Mouse (Mus musculus) adrenal gland, adult 2 months (tissue): ENCODE results near the gene Acaa1a. TPM values are rescaled to one million over a fixed set of nuclear protein-coding genes. Genes with fewer than 3 reads are reported as not detected.

Experiments used
- DNase-seq: peaks from one replicate; pipeline ENCODE4 v3.0.0; 2021
- polyA plus RNA-seq: library from polyadenylated mRNA; depleted of rRNA; stranded (reverse); fragments of >200 nt; gene quantifications from 2 replicates; pipeline ENCODE4 v1.2.3, GENCODE M21; 2012; rRNA removed
- total RNA-seq, 2 experiments: library from RNA; stranded (reverse); gene quantifications; 2 replicates each; pipeline ENCODE4 v1.2.3; 2021

Acaa1a gene
- total and polyA plus RNA-seq, 3 experiments, result 79.6 to 607 (median 121) TPM

DNA sequence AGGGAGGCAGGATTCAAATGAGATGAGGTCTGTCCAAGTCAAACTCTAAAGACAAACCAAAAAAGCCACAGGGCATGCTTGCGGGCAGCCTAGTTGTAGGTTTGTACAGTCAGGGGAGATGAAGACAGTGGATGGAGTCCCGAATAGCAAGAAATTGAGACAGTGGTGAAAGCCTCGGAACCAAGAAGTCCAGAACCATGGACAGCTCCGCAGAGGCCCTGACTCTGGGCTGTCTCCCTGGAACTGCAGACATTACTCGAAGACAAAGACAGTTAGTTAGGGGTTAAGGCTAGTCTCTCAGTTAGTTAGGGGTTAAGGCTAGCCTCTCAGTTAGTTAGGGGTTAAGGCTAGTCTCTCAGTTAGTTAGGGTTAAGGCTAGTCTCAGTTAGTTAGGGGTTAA lies 49.5 kb downstream of the Acaa1a start:
- no peak for DNase-seq

DNA sequence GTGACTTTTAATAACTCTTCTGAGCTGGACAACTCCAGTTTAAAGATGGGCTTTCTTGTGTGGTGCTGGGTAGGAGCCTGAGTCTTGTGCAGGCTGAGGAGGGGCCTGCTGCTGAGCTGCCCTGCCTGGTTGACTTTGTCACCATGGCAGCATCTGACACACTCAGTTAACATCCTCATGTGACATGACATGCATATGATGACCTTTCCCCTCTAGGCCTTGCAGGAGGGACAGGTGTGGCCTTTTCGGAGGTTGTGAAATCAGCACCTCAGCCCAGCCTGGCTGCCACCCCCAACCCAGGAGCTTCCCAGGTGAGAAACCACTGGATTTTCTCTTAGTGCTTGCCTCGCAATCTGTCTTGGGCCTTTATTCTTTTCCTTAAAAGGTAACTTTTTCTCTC lies 50.7 kb downstream of the Acaa1a start:
- DNase-seq, result no peak

DNA sequence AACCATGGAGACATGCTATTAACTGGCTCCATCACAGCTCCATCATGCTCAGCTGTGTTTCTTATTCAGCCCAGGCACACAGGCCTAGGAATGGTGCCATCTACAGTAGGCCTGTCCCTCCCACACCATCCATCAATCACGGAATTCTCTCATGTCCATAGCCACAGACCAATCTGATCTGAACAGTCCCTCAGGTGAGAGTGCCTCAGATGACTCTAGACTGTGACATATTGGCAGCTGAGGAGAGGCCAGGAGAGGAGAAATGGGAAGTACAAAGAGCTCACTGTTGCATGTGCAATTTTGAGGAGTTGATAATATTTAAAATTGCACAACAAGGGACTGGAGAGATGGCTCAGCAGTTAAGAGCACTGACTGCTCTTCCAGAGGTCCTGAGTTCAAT lies 55.3 kb downstream of the Acaa1a start:
- no peak for DNase-seq

Other genes with a start within 250 kb of the Acaa1a start
- 10 to 100 TPM in 1 of 2 experiments, 1 to 10 TPM in 1; 4.8 to 20.7 TPM for gene Plcd1, start 246.2 kb upstream of the Acaa1a start, total RNA-seq
- 16.6 and 17.5 TPM in 2 replicates for gene Plcd1, start 246.2 kb upstream of the Acaa1a start, polyA plus RNA-seq
- 1 to 10 TPM; 2.0 to 2.2 TPM for gene Dlec1, start 237.2 kb upstream of the Acaa1a start, total RNA-seq
- gene Dlec1, start 237.2 kb upstream of the Acaa1a start, polyA plus RNA-seq, result 1.1 and 1.5 TPM in 2 replicates
- gene Acaa1b, start 182.6 kb upstream of the Acaa1a start, total RNA-seq, result 10 to 100 TPM in 1 of 2 experiments, 1 to 10 TPM in 1; 9.6 to 15.9 TPM
- gene Acaa1b, start 182.6 kb upstream of the Acaa1a start, polyA plus RNA-seq, result 30.9 and 48.8 TPM in 2 replicates
- not detected for gene Gm47289, start 180.5 kb upstream of the Acaa1a start, total RNA-seq
- not detected in 2 replicates for gene Gm47289, start 180.5 kb upstream of the Acaa1a start, polyA plus RNA-seq
- gene Slc22a13, start 130.6 kb upstream of the Acaa1a start, total RNA-seq, result not detected
- gene Slc22a13, start 130.6 kb upstream of the Acaa1a start, polyA plus RNA-seq, result 0.06 TPM in 1 of 2 replicates, not detected in the other
- gene Oxsr1, start 17.2 kb upstream of the Acaa1a start, total RNA-seq, result 10 to 100 TPM; 32.7 to 33.1 TPM
- 7.2 and 8.2 TPM in 2 replicates for gene Oxsr1, start 17.2 kb upstream of the Acaa1a start, polyA plus RNA-seq
- gene Myd88, start 1.7 kb downstream of the Acaa1a start, total RNA-seq, result 10 to 100 TPM; 26.9 to 34.5 TPM
- 18.5 and 19.7 TPM in 2 replicates for gene Myd88, start 1.7 kb downstream of the Acaa1a start, polyA plus RNA-seq
- 1 to 10 TPM; 1.5 to 1.8 TPM for gene Xylb, start 17.7 kb downstream of the Acaa1a start, total RNA-seq
- 1.1 and 1.2 TPM in 2 replicates for gene Xylb, start 17.7 kb downstream of the Acaa1a start, polyA plus RNA-seq
- under 1 TPM in 1 of 2 experiments, not detected in 1; 0.12 TPM for gene Slc22a14, start 25.9 kb downstream of the Acaa1a start, total RNA-seq
- gene Slc22a14, start 25.9 kb downstream of the Acaa1a start, polyA plus RNA-seq, result not detected in 2 replicates
- 1 to 10 TPM; 4.4 to 7.9 TPM for gene Acvr2b, start 62.4 kb downstream of the Acaa1a start, total RNA-seq
- 4.7 and 5.9 TPM in 2 replicates for gene Acvr2b, start 62.4 kb downstream of the Acaa1a start, polyA plus RNA-seq
- gene Exog, start 105.3 kb downstream of the Acaa1a start, total RNA-seq, result 1 to 10 TPM; 3.7 to 4.4 TPM
- gene Exog, start 105.3 kb downstream of the Acaa1a start, polyA plus RNA-seq, result 1.5 and 1.6 TPM in 2 replicates
- under 1 TPM; 0.06 to 0.10 TPM for gene Scn5a, start 239.3 kb downstream of the Acaa1a start, total RNA-seq
- gene Scn5a, start 239.3 kb downstream of the Acaa1a start, polyA plus RNA-seq, result 0.19 and 0.63 TPM in 2 replicates